Mouse (Mus musculus): ENCODE measurements around the gene Bmp2k. TPM values are rescaled to one million over a fixed set of nuclear protein-coding genes. Genes with fewer than 3 reads are reported as not detected.
A peak's percentile ranks its signal among the peaks of the same experiment; 100 is the strongest.
"Not testable (repeated sequence)": the region's sequence is repeated elsewhere in the genome, so short reads cannot be mapped to it uniquely, and the experiment has no call there.

Gene Bmp2k
- polyA plus RNA-seq, 1 experiment from 2014 or later: 15.7 TPM

- no peak for ATAC-seq (replicated peaks; ENCODE audit: low FRiP score, low TSS enrichment, low read depth)
- Histone ChIP-seq H3K9ac (ENCODE audit: low read length) (no peak overlapping the region), H3K27me3 (replicated peaks; ENCODE audit: control insufficient read depth, insufficient read depth, low read length) (no peaks in the 10 kb centered on the region), H3K4me1 (replicated peaks; ENCODE audit: control insufficient read depth, insufficient read depth, low read length) (peaks cover 37% of the 10 kb centered on the region), H3K9me3 (ENCODE audit: control insufficient read depth, low read length) (no peaks in the 10 kb centered on the region), H3K36me3 (ENCODE audit: control insufficient read depth, insufficient read depth, low read length) (no peaks in the 10 kb centered on the region), H3K27ac (ENCODE audit: low read depth) (no peak overlapping the region), H3K4me2 (ENCODE audit: low read length) (no peak overlapping the region), H3K4me3 (ENCODE audit: low read depth, low read length) (no peak overlapping the region)
- DNase-seq (ENCODE audit: low spot score): peak; percentile 32
- WGBS: 90% methylated on average over 5 of the region's 5 CpGs
These were observed 4.1 kb downstream of the Bmp2k start for GRCm38 (mm10) chr5:97001571-97001970.

- H3K4me3 ChIP-seq (ENCODE audit: low read depth, low read length): no peak overlapping the region
- ATAC-seq (replicated peaks; ENCODE audit: low FRiP score, low TSS enrichment, low read depth): no peak
- H3K27ac ChIP-seq (ENCODE audit: low read depth): no peak overlapping the region
- H3K9me3 ChIP-seq (ENCODE audit: control insufficient read depth, low read length): no peaks in the 10 kb centered on the region
- 83% methylated on average over 5 of the region's 5 CpGs for WGBS
- peaks cover 36% of the 10 kb centered on the region for H3K4me1 ChIP-seq (replicated peaks; ENCODE audit: control insufficient read depth, insufficient read depth, low read length)
- H3K27me3 ChIP-seq (replicated peaks; ENCODE audit: control insufficient read depth, insufficient read depth, low read length): no peaks in the 10 kb centered on the region
- H3K9ac ChIP-seq (ENCODE audit: low read length): no peak overlapping the region
- H3K4me2 ChIP-seq (ENCODE audit: low read length): no peak overlapping the region
- DNase-seq (ENCODE audit: low spot score): peak; percentile 46
- no peaks in the 10 kb centered on the region for H3K36me3 ChIP-seq (ENCODE audit: control insufficient read depth, insufficient read depth, low read length)
These were observed 4.8 kb downstream of the Bmp2k start for GRCm38 (mm10) chr5:97002336-97002735.

DNA sequence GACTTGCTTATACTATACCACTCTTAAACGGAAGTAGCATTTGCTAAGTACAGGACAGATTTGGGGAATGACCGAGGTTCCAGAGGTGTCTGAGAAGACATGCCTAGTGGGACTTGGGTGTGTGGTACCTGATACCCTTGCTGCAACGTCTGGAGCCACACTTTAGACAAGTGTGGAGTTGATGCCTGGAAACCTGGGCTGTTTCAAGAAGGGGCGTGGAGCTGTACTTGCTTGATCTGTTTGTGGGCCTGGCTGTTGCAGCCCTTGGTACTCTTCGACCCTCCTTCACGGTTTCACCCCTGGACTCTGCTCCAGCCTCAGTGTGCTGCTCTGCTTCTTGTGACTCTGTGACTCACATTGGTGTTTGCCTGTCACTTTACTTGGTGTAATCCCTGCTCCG lies 5.4 kb downstream of the Bmp2k start:
- Histone ChIP-seq H3K4me2 (ENCODE audit: low read length) (no peak overlapping the region), H3K36me3 (ENCODE audit: control insufficient read depth, insufficient read depth, low read length) (no peaks in the 10 kb centered on the region), H3K27ac (ENCODE audit: low read depth) (no peak overlapping the region), H3K4me1 (replicated peaks; ENCODE audit: control insufficient read depth, insufficient read depth, low read length) (peaks cover 36% of the 10 kb centered on the region), H3K9ac (ENCODE audit: low read length) (no peak overlapping the region), H3K4me3 (ENCODE audit: low read depth, low read length) (no peak overlapping the region), H3K9me3 (ENCODE audit: control insufficient read depth, low read length) (no peaks in the 10 kb centered on the region), H3K27me3 (replicated peaks; ENCODE audit: control insufficient read depth, insufficient read depth, low read length) (no peaks in the 10 kb centered on the region)
- 80% methylated on average over 7 of the region's 7 CpGs for WGBS
- DNase-seq (ENCODE audit: low spot score) (peak; percentile 33), ATAC-seq (replicated peaks; ENCODE audit: low FRiP score, low TSS enrichment, low read depth) (no peak)

DNA sequence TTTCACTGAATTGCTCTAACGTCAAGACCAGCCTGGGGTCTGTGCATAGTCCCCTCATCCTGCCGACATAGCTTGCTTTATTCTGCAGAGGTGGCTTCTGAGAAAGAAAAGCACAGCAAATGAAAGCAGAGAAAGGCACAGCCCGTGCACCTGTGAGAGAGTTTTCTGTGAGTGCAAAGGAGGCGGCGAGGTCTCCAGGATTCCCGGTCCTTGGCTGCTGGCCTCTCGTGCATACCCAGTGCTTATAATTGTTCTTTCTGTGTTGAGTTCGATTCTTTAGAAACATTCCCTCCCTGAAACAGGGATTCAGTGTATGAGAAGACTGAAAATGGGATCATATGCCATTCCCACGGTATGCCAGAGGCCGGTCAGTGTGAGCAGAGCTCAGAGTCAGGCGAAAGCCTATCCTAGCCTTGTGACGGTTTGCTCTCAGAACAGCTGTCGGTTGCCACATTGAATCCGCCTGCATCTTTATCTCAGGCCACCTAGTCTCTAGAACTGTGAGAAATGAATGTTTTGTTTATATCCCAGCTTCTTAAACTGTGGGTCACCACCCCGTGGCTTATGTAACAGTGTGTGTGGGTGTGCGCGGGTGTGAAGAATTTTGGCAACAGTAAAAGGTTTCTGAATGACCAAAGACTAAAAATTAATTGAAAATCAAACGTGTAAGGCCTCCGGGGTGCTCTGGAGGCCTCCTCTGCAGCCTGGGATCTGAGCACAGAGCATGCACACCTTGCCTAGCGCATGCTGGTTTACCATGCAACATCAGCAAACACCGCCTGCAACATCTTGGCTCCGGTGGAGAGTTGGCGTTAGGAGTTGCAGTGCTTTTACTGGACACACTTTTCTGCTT lies 6.9 kb downstream of the Bmp2k start:
- no peak overlapping the region for H3K4me3 ChIP-seq (ENCODE audit: low read depth, low read length)
- no peak for ATAC-seq (replicated peaks; ENCODE audit: low FRiP score, low TSS enrichment, low read depth)
- H3K36me3 ChIP-seq (ENCODE audit: control insufficient read depth, insufficient read depth, low read length): no peaks in the 10 kb centered on the region
- peak; percentile 47 for DNase-seq (ENCODE audit: low spot score)
- H3K27ac ChIP-seq (ENCODE audit: low read depth): no peak overlapping the region
- H3K27me3 ChIP-seq (replicated peaks; ENCODE audit: control insufficient read depth, insufficient read depth, low read length): no peaks in the 10 kb centered on the region
- H3K4me2 ChIP-seq (ENCODE audit: low read length): no peak overlapping the region
- 54% methylated on average over 23 of the region's 23 CpGs for WGBS
- H3K9ac ChIP-seq (ENCODE audit: low read length): no peak overlapping the region
- no peaks in the 10 kb centered on the region for H3K9me3 ChIP-seq (ENCODE audit: control insufficient read depth, low read length)
- peaks cover 29% of the 10 kb centered on the region for H3K4me1 ChIP-seq (replicated peaks; ENCODE audit: control insufficient read depth, insufficient read depth, low read length)

GRCm38 (mm10) chr5:97005891-97006290 lies 8.4 kb downstream of the Bmp2k start:
- no peaks in the 10 kb centered on the region for H3K27me3 ChIP-seq (replicated peaks; ENCODE audit: control insufficient read depth, insufficient read depth, low read length)
- H3K27ac ChIP-seq (ENCODE audit: low read depth): no peak overlapping the region
- no peak for ATAC-seq (replicated peaks; ENCODE audit: low FRiP score, low TSS enrichment, low read depth)
- peaks cover 18% of the 10 kb centered on the region for H3K4me1 ChIP-seq (replicated peaks; ENCODE audit: control insufficient read depth, insufficient read depth, low read length)
- 77% methylated on average over 2 of the region's 2 CpGs for WGBS
- no peak overlapping the region for H3K9ac ChIP-seq (ENCODE audit: low read length)
- no peaks in the 10 kb centered on the region for H3K9me3 ChIP-seq (ENCODE audit: control insufficient read depth, low read length)
- no peaks in the 10 kb centered on the region for H3K36me3 ChIP-seq (ENCODE audit: control insufficient read depth, insufficient read depth, low read length)
- peak; percentile 50 for DNase-seq (ENCODE audit: low spot score)
- H3K4me2 ChIP-seq (ENCODE audit: low read length): no peak overlapping the region
- no peak overlapping the region for H3K4me3 ChIP-seq (ENCODE audit: low read depth, low read length)

- no peak overlapping the region for H3K27ac ChIP-seq (ENCODE audit: low read depth)
- H3K9me3 ChIP-seq (ENCODE audit: control insufficient read depth, low read length): no peaks in the 10 kb centered on the region
These were observed 9.4 kb downstream of the Bmp2k start for GRCm38 (mm10) chr5:97006929-97007328.

DNA sequence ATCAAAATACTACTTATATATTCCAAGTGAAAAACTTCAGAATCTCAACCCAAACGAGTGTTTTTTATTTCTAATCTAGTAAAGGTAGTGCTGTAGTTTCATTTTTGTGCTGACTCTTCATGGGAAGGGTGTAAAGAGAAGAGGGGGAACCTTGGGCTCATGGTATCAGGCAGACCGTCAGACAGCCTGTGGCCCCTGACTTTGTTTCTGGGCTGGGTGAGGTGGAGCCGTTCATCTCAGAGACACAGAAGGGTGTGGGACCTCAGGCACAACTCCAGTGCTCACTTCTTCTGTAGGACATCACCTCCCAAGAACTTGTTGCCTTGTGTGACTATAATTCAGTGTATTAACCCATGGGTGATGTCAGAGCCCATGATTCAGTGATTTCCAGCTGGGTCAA lies 10.0 kb downstream of the Bmp2k start:
- H3K9me3 ChIP-seq (ENCODE audit: control insufficient read depth, low read length): no peaks in the 10 kb centered on the region
- H3K4me1 ChIP-seq (replicated peaks; ENCODE audit: control insufficient read depth, insufficient read depth, low read length): peaks cover 18% of the 10 kb centered on the region
- no peak overlapping the region for H3K27ac ChIP-seq (ENCODE audit: low read depth)
- no peak overlapping the region for H3K4me2 ChIP-seq (ENCODE audit: low read length)
- DNase-seq (ENCODE audit: low spot score): peak; percentile 12
- H3K9ac ChIP-seq (ENCODE audit: low read length): no peak overlapping the region
- no peak overlapping the region for H3K4me3 ChIP-seq (ENCODE audit: low read depth, low read length)
- no peak for ATAC-seq (replicated peaks; ENCODE audit: low FRiP score, low TSS enrichment, low read depth)
- no peaks in the 10 kb centered on the region for H3K27me3 ChIP-seq (replicated peaks; ENCODE audit: control insufficient read depth, insufficient read depth, low read length)
- 77% methylated on average over 3 of the region's 3 CpGs for WGBS
- no peaks in the 10 kb centered on the region for H3K36me3 ChIP-seq (ENCODE audit: control insufficient read depth, insufficient read depth, low read length)

More at GRCm38 (mm10) chr5:97006929-97007328, 9.4 kb downstream of the Bmp2k start:
- Histone ChIP-seq H3K4me3 (ENCODE audit: low read depth, low read length) (no peak overlapping the region), H3K9ac (ENCODE audit: low read length) (no peak overlapping the region), H3K27me3 (replicated peaks; ENCODE audit: control insufficient read depth, insufficient read depth, low read length) (no peaks in the 10 kb centered on the region), H3K4me2 (ENCODE audit: low read length) (no peak overlapping the region), H3K4me1 (replicated peaks; ENCODE audit: control insufficient read depth, insufficient read depth, low read length) (peaks cover 18% of the 10 kb centered on the region), H3K36me3 (ENCODE audit: control insufficient read depth, insufficient read depth, low read length) (no peaks in the 10 kb centered on the region)
- DNase-seq (ENCODE audit: low spot score): peak; percentile 37
- 92% methylated on average over 3 of the region's 3 CpGs for WGBS
- ATAC-seq (replicated peaks; ENCODE audit: low FRiP score, low TSS enrichment, low read depth): no peak

GRCm38 (mm10) chr5:97009140-97009539 lies 11.7 kb downstream of the Bmp2k start:
- ATAC-seq (replicated peaks; ENCODE audit: low FRiP score, low TSS enrichment, low read depth); H3K4me3 ChIP-seq (ENCODE audit: low read depth, low read length); H3K36me3 ChIP-seq (ENCODE audit: control insufficient read depth, insufficient read depth, low read length); H3K27me3 ChIP-seq (replicated peaks; ENCODE audit: control insufficient read depth, insufficient read depth, low read length); H3K9ac ChIP-seq (ENCODE audit: low read length); H3K27ac ChIP-seq (ENCODE audit: low read depth); H3K9me3 ChIP-seq (ENCODE audit: control insufficient read depth, low read length); H3K4me2 ChIP-seq (ENCODE audit: low read length): not testable (repeated sequence)
- peaks cover 13% of the 10 kb centered on the region for H3K4me1 ChIP-seq (replicated peaks; ENCODE audit: control insufficient read depth, insufficient read depth, low read length)
- 91% methylated on average over 10 of the region's 10 CpGs for WGBS
- peak; percentile 38 for DNase-seq (ENCODE audit: low spot score)
